Mouse (Mus musculus): ENCODE measurements around the gene Clec16a. TPM values are rescaled to one million over a fixed set of nuclear protein-coding genes. Genes with fewer than 3 reads are reported as not detected.

Gene Clec16a
- total RNA-seq, 2 experiments from 2014 or later = 64.0 to 67.3 TPM

DNA sequence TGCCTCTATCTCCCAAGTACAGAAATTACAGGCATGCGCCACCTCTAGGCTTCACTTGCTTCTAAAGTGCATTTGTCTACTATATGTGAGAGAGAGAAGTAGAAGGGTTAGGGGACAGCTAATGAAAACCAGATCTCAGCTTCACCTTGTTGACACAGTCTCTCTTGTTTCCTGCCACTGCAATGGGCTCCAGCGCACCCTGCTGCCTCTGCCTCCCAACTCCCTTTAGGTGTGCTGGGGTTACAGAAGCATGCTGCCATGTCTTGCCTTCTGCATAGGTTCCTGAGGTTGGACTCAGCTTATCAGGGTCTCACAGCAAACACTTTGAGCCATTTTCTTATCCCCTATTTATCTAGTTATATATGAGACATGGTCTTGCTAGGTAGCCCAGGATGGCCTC, 129.8 kb downstream of the Clec16a start:
- no peak for DNase-seq (ENCODE audit: low spot score)

DNA sequence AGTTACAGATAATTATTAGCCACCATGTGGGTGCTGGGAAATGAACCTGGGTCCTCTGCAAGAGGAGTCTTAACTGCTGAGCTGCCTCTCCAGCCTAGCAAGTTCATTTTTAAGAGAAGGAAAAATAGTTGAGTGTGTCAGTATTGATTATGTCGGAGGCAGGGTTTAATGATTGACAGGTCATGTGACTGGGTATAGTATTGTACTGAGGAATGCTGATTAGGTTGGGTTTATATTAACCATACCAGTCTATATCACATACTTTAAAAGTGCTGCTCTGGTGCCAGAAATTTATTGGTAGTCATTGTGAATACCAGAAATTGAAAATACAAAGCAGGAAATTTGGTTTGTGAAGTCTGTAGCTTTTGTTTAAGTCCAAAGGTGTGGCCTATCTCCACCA, 130.5 kb downstream of the Clec16a start:
- DNase-seq (ENCODE audit: low spot score) = no peak

DNA sequence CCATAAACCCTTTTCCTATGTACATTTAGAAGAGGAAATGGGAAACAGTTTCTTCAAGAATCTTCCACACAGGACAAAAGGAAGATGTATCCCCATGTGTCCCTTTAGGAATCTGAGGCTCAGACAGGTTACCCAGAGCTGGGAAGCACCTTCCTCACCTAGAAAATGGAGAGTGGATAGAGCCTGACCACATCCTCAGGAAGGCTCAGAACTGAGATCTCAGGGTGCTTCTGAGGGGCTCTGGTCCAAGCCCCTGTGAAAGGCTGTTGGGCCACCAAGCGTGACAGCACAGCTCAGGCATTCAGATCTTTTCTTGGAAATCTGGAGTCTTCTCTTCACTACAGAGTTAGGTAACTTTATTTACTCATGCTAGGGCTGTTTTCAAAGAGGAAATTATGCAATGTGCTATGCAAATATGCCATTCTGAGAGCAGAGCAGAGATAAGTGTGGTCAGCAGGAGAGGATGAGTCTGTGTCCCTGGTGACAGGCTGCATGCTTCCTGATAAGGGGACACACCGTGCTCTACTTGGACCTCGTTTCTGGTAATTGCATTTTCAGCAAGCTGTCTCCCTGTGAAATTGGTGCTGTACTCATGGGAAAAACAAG, 131.4 kb downstream of the Clec16a start:
- no peak for DNase-seq (ENCODE audit: low spot score)

DNA sequence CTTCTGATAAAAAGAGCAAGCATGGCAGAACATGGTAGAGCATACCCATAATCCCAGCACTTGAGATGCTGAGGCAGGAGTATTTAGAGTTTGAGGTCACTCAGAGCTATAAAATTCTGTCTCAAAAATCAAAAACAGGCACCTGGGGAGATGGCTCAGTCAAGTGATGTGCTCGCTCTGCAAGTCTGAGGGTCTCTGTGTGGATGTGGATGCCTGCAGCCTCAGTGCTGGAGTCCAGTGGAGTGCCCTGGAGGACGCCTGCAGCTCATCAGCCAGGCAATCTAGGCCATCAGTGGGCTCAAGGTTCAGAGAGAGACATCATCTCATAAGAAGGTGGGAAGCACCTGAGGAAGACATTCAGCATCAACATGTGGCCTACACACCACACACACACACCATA, 137.4 kb downstream of the Clec16a start:
- DNase-seq (ENCODE audit: low spot score) = no peak

DNA sequence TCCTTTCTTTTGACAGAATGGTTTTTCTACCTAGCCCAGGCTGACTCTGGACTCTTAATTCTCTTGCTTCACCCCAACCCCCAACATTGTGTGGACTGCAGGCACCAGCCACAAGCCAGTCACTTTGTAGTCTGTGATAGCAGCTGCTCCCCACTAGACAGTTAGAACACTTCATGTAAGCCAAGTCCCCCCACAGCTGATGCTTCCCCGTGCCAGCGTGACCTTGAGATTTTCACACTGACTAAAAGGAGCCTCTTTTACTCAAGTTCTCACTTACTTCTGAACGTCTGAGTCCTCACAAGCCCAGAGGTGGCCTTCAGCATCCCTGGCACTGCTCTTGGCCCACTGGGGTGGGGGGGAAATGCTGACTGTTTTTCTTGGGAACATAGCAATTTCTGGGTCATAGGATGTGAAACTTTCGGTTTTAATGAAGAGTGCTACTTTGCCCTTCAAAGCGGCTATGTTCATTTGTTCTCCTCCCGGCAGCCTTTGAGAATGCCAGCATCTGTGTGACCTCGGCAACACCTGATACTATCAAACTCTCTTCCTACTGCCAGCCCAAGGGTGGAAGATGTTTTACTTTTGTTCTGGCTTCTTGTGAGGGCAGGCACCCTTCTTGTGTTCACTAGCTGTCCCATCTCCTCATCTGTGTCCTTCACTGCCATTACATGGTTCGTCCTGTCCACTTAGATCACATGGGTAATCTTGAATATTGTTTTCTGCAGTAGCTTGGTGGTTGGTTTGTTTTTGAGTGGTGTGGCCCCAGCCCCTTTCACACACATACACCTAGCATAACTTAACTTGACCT, 138.3 kb downstream of the Clec16a start:
- DNase-seq (ENCODE audit: low spot score) = no peak

DNA sequence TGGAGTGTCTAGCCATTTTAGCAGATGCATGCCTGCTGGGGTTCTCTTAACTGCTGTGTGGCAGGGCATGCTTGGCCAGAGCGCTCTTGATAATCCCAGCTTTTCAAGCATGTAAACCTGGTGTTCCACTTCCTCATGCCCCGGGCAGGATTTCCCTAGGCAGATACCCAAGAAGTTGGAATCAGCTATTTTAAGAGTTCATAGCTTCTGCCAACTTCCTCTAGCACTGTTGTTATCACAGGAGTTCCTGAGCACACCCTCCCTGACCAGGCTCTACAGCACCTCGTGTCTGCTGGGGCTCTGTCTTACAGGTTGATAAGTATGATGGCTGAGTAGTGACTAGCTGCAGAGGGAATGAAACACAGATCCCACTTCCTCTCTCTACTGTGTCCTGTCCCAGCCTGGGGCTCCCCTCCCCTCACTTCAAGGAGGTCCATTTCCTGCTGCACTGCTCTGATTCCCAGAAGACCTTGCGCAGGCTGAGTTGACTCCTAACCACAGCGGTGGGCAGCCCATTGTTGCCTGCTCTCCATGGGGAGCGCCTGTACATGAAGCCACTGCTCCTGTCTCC, 144.7 kb downstream of the Clec16a start:
- DNase-seq (ENCODE audit: low spot score) = peak; percentile 25

DNA sequence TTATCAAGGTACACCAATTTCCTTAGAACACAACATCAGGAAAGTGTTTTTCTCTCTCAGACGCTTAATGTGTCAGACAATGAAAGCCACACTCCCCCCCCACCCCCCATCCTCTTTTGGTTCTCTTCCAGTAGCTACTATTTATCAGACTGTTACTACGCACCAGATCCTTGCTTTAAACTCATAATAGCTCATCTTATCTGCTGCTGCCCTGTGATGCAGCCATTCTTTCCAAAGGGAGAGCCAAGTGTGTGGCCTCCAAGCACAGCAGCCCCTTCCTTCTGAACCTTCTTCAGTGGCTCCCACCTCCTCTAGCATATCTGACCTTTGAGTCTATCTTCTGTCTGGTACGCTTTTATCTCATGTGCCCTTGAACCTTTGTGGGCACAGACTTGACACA, 145.3 kb downstream of the Clec16a start:
- no peak for DNase-seq (ENCODE audit: low spot score)

DNA sequence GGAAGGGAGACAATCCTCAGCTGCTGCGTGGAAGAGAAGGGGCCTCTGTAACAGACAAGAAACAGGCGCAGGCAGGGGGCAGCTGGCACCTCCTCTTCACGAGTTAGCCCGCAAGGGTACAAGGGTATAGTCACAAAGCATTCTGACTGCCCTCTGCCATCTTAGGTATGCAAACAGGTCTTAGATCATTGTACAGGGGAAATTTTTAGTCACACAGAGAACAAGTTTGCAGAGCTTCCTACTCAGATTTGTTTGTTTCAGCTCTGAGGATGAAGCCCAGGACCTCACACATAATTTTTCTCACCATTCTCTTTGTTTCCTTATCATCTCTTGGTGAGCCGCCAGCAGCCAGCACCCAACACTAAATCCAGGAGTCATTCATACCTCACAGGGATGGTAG, 146.6 kb downstream of the Clec16a start:
- DNase-seq (ENCODE audit: low spot score) = no peak

DNA sequence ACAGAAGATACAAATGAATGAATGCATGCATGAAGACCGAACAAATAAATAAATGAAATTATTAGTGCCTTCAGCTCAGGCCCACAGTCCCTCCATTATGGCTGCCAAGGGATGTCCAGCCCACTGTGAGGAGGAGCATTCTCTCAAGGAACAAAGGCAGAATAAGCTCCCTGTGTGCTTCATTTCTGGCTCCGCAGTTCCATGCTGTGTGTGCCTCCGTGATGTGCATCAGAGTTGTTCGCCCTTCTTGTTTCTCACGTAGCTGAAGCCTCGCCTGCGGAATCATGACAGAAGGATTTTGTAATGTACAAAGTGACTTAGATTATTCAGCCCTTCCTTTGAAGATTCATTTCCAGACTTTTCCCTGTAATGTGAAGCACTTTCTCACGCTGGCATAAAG, 147.7 kb downstream of the Clec16a start:
- DNase-seq (ENCODE audit: low spot score) = no peak

DNA sequence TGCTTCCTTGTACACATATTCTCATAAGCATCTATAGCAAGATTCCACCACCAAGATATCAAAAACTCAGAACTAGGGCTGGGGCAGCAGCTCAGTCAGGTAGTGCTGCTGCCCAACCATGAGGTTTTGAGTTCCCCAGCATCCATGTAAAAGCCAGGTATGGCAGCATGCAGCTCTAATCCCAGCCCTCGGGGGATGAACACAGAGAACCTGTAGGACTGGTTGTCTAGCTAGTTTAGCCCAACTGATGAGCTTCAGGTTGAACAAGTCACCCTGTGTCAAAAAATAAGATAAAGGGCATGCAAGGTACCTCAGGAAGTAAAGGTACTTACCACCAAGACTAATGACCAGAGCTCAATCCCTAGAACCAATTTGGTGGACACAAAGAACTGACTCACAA, 148.3 kb downstream of the Clec16a start:
- no peak for DNase-seq (ENCODE audit: low spot score)

DNA sequence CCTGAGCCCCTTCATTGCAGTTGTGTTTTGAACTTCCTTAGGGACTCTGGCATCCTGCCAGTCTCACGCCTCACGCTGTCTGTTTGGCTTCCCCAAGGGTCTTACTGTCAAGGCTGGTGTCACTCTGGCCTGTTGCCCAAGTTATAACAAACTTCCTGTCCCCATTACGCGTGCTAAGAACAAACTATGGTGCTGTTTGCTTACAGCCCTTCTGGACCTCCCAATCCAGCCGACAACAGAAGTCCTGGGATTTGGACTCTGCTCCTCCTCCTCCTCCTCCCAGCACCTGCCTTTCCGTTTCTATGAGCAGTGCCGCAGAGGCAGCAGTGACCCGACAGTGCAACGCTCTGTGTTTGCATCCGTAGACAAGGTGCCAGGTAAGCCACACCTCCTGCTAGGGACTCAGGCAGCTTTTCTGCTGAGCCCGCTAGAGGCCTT, 149.3 kb downstream of the Clec16a start:
- no peak for DNase-seq (ENCODE audit: low spot score)

DNA sequence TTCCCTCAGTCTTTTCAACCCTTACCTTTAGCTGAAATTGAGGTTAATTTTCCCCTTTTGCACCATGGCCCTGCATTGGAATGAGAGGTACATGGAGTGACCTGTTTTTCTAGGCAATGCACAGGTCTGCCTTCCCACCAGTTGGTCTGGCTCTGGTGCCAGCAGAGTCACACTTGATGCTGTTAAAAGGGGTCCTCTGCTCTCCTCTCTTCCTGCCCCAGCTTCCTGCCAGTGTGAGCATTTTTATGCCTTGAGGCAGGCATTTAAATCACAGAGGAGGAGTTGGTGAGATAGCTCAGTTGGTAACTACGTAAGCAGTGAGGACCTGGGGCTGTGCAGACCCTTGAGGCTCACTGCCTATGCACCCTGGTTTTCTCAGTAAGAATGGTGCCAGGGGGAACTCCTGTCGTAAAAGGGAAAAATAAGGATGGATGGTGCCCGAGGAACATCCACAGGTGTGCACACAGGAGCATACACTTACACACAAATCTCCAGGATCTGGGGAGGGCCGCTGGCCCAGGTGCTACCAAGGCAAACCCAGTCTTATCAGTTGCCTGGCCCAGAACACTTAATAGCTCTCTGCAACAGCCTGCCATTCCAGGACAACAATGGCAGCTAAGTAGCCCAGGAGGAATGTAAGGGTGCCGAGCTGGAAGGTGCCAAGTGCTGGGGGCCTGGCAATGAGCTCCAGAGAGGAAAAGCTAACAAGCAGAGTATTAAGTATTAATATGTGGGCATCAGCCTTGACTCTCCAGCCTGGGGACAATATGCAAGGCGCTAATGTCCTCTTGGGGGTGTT, 152.9 kb downstream of the Clec16a start:
- no peak for DNase-seq (ENCODE audit: low spot score)

DNA sequence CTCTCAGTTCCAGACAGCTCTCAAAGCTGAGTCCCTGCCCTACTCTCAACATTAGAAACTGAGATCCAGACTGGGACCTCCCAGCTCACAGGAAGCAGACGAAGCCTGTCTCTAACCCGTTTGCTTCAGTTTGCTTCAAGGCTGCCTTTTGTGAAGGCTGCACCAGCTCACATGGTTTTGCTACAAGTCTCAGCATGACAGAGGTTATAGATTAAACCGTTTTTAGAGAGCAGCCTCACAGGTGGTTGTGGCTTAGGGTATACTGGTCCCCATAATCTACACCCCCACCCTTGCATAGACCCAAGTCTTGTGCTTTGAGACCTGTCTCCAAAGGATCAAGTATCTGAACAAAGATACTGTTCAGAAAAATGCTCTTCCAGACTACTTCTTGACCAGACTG, 154.2 kb downstream of the Clec16a start:
- DNase-seq (ENCODE audit: low spot score) = no peak

DNA sequence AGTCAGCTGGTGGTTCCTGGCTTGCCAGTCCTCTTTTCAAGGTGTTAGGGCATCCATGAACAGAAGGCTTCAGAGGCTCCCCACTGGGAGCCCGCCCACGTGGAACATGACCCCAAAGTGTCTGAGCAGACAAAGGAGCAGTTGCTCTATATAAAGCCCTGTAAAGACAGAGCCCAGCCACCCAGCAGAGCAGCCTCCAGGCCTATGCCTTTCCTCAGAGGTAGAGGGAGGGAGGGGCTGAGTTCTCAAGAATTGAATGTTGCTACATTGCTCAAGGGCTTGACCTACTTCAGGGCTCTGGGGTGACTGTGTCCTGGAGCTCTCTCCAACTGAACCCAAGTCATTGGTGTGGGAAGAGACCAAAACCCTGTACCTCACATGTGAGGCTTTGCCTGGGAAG, 155.0 kb downstream of the Clec16a start:
- DNase-seq (ENCODE audit: low spot score) = no peak

DNA sequence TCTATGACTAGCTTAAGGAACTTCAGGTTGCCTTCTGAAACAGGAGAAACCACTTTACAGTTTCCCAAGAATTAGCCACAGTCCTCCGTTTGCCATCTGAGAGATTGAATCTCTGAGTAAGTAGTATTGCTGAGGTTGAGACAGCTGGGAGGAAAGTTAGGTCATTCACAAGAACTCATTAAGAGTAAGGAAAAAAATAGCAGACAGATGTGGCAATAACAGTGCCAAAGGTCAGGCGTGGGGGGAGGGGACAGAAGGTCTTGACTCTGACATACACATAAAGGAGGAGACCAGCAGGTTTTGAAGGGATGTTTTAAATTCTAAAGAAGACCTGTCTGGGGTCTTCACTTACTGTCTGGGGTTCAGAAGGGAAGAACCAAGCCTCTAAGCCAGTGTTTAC, 157.3 kb downstream of the Clec16a start:
- no peak for DNase-seq (ENCODE audit: low spot score)

DNA sequence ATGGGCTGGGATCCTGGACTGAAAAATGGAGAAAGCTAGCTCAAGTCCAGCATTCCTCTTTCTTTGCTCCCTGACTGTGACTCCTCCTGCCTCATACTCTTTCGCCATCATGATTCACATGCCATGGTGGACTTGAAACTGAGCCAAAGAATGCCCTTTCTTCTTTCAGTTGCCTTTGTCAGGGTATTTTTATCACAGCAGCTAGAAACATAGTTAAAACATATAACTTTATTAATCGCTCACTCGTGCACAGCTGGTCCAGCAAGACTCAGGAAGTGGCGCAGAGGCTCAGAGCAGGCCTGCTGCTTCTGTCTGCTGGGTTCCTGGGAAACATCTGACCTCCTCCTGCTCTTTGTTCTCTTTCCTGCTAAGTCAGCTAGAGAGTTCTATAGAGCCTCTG, 158.8 kb downstream of the Clec16a start:
- DNase-seq (ENCODE audit: low spot score) = no peak

DNA sequence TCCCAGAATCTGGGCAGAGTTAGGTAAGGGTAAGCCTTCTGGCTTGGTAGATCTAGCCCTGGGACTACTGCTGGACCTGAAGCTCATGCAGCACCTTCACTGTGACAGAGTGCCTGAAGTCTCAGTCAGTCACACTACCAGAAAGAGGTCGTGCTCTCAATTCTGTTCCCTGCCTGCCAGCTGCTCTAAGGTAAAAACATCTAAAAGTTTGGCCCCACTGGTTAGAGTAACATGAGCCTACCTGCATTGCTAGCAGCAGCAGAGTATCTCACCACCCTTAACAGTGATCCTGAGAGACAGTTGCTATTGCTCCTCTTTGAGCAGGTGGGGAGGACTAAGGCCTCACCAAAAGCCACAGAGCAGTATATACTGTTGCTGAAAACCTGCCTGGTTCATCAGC, 160.3 kb downstream of the Clec16a start:
- DNase-seq (ENCODE audit: low spot score) = no peak

DNA sequence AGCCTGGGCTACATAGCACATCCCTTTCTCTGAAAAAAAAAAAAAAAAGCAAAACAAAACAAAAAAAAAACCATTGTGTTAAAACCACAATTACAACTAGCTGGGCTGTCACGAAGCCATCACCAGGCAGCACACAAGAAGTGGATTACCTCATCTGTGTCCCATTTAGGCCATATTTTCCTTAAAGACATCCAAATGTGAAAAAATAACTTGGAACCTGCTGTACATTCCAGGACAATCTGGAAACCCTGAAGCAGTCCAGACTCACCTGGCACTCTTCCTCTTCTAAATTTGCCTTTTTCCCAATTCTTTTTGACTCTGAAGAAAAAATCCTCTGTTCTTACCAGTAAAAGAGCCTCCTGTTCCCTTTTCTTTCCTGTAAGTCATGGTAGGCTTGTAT, 166.4 kb downstream of the Clec16a start:
- DNase-seq (ENCODE audit: low spot score) = no peak

DNA sequence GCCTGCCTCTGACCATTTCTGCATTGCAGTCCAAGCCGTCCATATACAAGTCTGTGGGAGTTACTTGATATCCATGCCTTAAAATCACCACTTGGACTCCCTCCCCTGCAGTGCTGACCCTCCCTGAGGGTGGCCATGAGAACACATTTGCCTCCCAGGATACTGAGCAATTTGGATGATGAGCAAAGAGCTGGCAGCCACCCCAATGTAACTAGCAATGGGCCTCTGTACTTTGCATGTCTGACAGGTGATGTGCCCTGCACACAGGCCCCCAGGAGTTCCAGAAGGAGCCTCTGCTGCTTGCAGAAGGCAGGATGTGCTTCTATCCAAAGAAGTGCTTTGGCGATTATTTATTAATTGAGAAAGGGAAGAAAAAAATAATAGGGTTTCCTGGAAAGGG, 167.9 kb downstream of the Clec16a start:
- DNase-seq (ENCODE audit: low spot score) = no peak

DNA sequence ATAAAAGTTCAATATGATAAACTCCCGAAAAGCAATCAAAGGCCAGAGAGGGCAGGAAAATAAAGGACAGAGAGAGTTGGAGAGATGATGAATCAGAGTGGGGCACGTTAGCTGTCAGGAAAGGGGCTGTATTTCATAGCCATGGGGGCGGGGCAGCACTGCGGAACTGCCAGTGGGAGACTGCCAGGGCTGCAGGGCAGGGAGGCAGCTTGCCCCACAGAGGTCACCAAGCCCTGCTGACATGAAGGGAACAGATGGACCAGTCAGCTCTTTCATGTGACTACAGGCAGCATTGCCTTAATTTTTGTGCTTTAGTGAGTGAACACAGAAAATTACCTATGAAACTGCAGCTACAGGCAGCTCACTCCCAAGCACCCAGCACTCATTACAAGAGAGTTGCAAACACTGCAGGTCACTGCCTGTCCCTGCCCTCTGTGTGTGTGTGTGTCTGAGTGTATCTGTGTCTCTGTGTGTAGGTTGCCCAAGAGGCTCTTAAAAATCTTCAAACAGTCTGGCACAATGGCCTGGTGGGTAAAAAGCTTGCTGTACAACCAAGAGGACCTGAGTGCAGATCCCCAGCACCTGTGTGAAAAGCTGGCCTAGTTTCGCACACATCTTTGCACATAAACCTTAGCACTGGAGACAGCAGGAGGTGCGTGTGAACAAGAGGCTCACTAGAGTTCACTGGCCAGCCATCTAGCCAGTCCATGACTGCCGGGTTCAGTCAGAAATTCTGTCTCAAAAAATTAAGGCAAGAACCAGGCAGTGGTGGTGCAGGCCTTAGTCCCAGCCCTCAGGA, 168.5 kb downstream of the Clec16a start:
- DNase-seq (ENCODE audit: low spot score) = peak; percentile 60

DNA sequence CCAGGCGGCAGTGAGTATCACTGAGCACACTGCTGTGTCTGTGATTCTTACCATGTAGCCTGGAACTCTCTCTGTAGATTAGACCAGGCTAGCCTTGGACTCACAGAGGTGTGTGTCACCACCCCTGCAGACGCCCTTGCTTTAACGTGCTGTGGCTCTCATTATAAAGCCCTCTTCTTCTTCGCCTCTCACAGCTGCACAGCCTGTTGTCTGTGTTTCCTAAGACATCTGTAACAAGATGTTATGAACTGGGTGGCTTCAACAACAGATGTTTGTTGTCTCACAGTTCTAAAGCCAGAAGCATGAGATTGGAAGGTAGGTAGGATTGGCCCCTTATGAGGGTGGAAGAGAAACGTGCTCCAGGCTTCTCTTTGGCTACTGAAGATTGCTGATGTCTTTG, 170.1 kb downstream of the Clec16a start:
- no peak for DNase-seq (ENCODE audit: low spot score)

All from gastrocnemius, adult 18-20 months (tissue).